Mouse (Mus musculus) embryonic facial prominence, embryonic 10.5 days (tissue): ENCODE results near the gene Wdcp. TPM values are rescaled to one million over a fixed set of nuclear protein-coding genes. Genes with fewer than 3 reads are reported as not detected.

Experiments
- DNase-seq: peaks from one replicate; pipeline ENCODE4 v3.0.0-alpha.2; 2017; ENCODE audit warnings: low spot score
- H3K27ac ChIP-seq: fragments of 300-500 bp; sonication (generic); replicated peaks from 2 replicates; pipeline ENCODE4 v1.5.1; 2016; ENCODE audit warnings: mild to moderate bottlenecking
- H3K27me3 ChIP-seq: fragments of 300-500 bp; sonication (generic); replicated peaks from 2 replicates; pipeline ENCODE4 v1.6.1; 2016; ENCODE audit warnings: low read depth, mild to moderate bottlenecking; ENCODE audit not compliant: poor library complexity, severe bottlenecking
- H3K36me3 ChIP-seq: fragments of 300-500 bp; sonication (generic); replicated peaks from 2 replicates; pipeline ENCODE4 v1.6.1; 2016; ENCODE audit warnings: mild to moderate bottlenecking, moderate library complexity
- H3K4me1 ChIP-seq: fragments of 300-500 bp; sonication (generic); 2 replicates; pipeline ENCODE4 v1.6.1; 2016
- H3K4me3 ChIP-seq: fragments of 300-500 bp; sonication (generic); 2 replicates; pipeline ENCODE4 v1.5.1; 2016; ENCODE audit warnings: mild to moderate bottlenecking, moderate library complexity
- H3K9me3 ChIP-seq: fragments of 300-500 bp; sonication (generic); 2 replicates; pipeline ENCODE4 v1.6.1; 2016; ENCODE audit warnings: mild to moderate bottlenecking
- WGBS: fragments of 180-500 bp; shearing (Covaris S2); methylation state at CpG from one replicate; pipeline ENCODE4 v1.1.7; 2016; 5-methylcytosine and 5-hydroxymethylcytosine counted together
- polyA plus RNA-seq: library from polyadenylated mRNA; unstranded; fragments of >200 nt; fragmentation: Nextera tagmentation; extraction: Ambion mirVana; gene quantifications from 2 replicates; pipeline ENCODE4 v1.2.1, GENCODE M21; 2016

Gene Wdcp
- polyA plus RNA-seq, 1 experiment from 2014 or later, result 26.0 TPM

DNA sequence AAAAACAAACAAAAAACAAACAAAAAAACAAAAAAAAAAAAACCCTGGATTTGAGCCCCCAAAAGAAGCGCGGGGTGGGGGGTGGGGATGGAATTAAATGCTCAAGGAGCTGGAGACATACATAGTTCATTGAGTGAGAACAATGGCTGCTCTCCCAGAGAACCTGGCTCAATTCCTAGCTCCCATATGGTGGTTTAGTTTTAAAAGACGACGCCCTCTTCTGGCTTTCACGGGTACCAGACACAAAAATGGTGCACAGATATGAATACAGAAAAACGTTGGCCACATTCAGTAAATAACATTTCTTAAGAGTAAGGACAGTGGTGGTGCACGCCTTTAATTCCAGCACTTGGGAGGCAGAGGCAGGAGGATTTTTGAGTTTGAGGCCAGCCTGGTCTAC is 62.8 kb downstream of the Wdcp start:
- 88% methylated on average over 7 of the region's 7 CpGs for WGBS
- Histone ChIP-seq H3K4me3 (no peak overlapping the region), H3K27me3 (no peaks in the 10 kb centered on the region), H3K4me1 (no peaks in the 10 kb centered on the region; the same call in 1 of the 2 replicates), H3K9me3 (no peaks in the 10 kb centered on the region), H3K27ac (no peak overlapping the region), H3K36me3 (peaks cover 13% of the 10 kb centered on the region)
- no peak for DNase-seq

- 69% methylated on average over 7 of the region's 7 CpGs for WGBS
- Histone ChIP-seq H3K9me3 (no peaks in the 10 kb centered on the region), H3K27ac (0 out of 2 replicates have a peak overlapping the region, but pooled peaks have one; percentile 89)
Observed at GRCm38 (mm10) chr12:4906476-4906875, 63.4 kb downstream of the Wdcp start.

GRCm38 (mm10) chr12:4906951-4907906 is 64.1 kb downstream of the Wdcp start, which contains the start of gene Ubxn2a:
Gene Ubxn2a (minus strand): TSS chr12:4907705.
- Histone ChIP-seq H3K36me3 (0 out of 2 replicates have a peak, but pooled peaks cover 6% of the 10 kb centered on the region), H3K9me3 (no peaks in the 10 kb centered on the region), H3K27me3 (no peaks in the 10 kb centered on the region), H3K4me3 (peak within 1 kb of the TSS; percentile 85), H3K27ac (peak within 1 kb of the TSS; percentile 89), H3K4me1 (no peaks in the 10 kb centered on the region; the same call in 1 of the 2 replicates)
- peak; percentile 94 for DNase-seq
- under 1% methylated on average over 125 of the region's 125 CpGs for WGBS

More at GRCm38 (mm10) chr12:4906476-4906875, 63.4 kb downstream of the Wdcp start:
- peak overlapping the region; percentile 85 for H3K4me3 ChIP-seq
- DNase-seq, result no peak
- H3K4me1 ChIP-seq, result no peaks in the 10 kb centered on the region; the same call in 1 of the 2 replicates
- no peaks in the 10 kb centered on the region for H3K27me3 ChIP-seq
- H3K36me3 ChIP-seq, result peaks cover 10% of the 10 kb centered on the region

DNA sequence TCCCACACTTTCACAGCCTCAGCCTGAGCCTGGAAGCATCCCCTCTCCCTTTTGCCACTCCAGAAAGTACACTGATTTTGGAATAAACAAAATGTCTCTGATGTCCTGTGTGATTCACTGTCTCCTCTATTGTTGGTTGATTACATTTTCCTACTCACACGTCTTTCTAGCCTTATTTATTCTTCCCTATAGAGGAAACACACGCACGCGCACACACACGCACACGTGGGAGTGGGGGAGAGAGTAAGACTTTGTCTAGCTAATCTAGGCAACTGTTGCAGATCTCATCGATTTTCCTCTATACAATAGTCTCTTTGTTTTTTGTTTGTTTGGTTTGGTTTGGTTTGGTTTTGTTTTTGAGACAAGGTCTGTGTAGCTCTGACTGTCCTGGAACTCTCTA is 65.3 kb downstream of the Wdcp start:
- Histone ChIP-seq H3K27me3 (no peaks in the 10 kb centered on the region), H3K27ac (no peak overlapping the region), H3K9me3 (no peaks in the 10 kb centered on the region), H3K36me3 (0 out of 2 replicates have a peak, but pooled peaks cover 6% of the 10 kb centered on the region), H3K4me1 (no peaks in the 10 kb centered on the region; the same call in 1 of the 2 replicates), H3K4me3 (no peak overlapping the region; the same call in 1 of the 2 replicates)
- DNase-seq, result no peak
- 93% methylated on average over 7 of the region's 7 CpGs for WGBS

Other genes with a start within 250 kb of the Wdcp start
- gene Fam228a, start 104.9 kb upstream of the Wdcp start, polyA plus RNA-seq, result 0.33 and 0.45 TPM in 2 replicates
- gene Pfn4, start 74.3 kb upstream of the Wdcp start, polyA plus RNA-seq, result 2.2 and 2.4 TPM in 2 replicates
- 1.4 and 2.4 TPM in 2 replicates for gene Fam228b, start 74.0 kb upstream of the Wdcp start, polyA plus RNA-seq
- gene Sf3b6, start 25.8 kb upstream of the Wdcp start, polyA plus RNA-seq, result 299 and 302 TPM in 2 replicates
- 6.4 and 9.7 TPM in 2 replicates for gene Fkbp1b, start 1.7 kb upstream of the Wdcp start, polyA plus RNA-seq
- 2.9 and 4.3 TPM in 2 replicates for gene Mfsd2b, start 31.1 kb downstream of the Wdcp start, polyA plus RNA-seq
- 20.3 and 22.4 TPM in 2 replicates for gene Ubxn2a, start 64.4 kb downstream of the Wdcp start, polyA plus RNA-seq
- 14.8 TPM in 2 replicates for gene Atad2b, start 74.0 kb downstream of the Wdcp start, polyA plus RNA-seq